ENCODE assay signal across 8 mouse cellular contexts in genomic region chr9:62438085-62438754, GRCm38 (mm10).
DNase-seq lines count a peak whose midpoint lies in the region; ATAC-seq lines count a peak whose summit lies in the region.

No protein-coding gene starts in this region.

- 73% methylated on average over 5 of the region's 5 CpGs for WGBS in hindbrain, embryonic 10.5 days
- 77% methylated on average over 5 of the region's 5 CpGs for WGBS in hindbrain, embryonic 11.5 days
- WGBS in forebrain, embryonic 16.5 days: 68% methylated on average over 5 of the region's 5 CpGs
- WGBS in midbrain, embryonic 15.5 days: 78% methylated on average over 5 of the region's 5 CpGs

- no peak for DNase-seq in hindbrain, embryonic 10.5 days (ENCODE audit: low spot score)
- DNase-seq in hindbrain, embryonic 11.5 days (ENCODE audit: low spot score): no peak
- DNase-seq in cerebellum, adult 8-10 months: peak; percentile 68
- DNase-seq in frontal cortex, postnatal 25 days (ENCODE audit: low spot score in 2 of 2): no peak
- no peak for DNase-seq in gastrocnemius, postnatal 25 days
- no peak for DNase-seq in right cerebral cortex, postnatal 14 days

- no peaks in the 10 kb centered on the region for H3K27me3 ChIP-seq in hindbrain, embryonic 10.5 days (ENCODE audit: insufficient read depth, poor library complexity, severe bottlenecking)
- no peaks in the 10 kb centered on the region for H3K27me3 ChIP-seq in hindbrain, embryonic 11.5 days (ENCODE audit: control insufficient read depth, insufficient read depth, low read length)
- H3K27me3 ChIP-seq in forebrain, embryonic 16.5 days (replicated peaks; ENCODE audit: control insufficient read depth, insufficient read depth, low read length): no peaks in the 10 kb centered on the region
- no peaks in the 10 kb centered on the region for H3K27me3 ChIP-seq in midbrain, embryonic 15.5 days (replicated peaks)

- no peaks in the 10 kb centered on the region for H3K9me3 ChIP-seq in hindbrain, embryonic 10.5 days
- H3K9me3 ChIP-seq in hindbrain, embryonic 11.5 days (ENCODE audit: control insufficient read depth, low read length): no peaks in the 10 kb centered on the region
- H3K9me3 ChIP-seq in forebrain, embryonic 16.5 days (ENCODE audit: control insufficient read depth, low read length): no peaks in the 10 kb centered on the region
- no peaks in the 10 kb centered on the region for H3K9me3 ChIP-seq in midbrain, embryonic 15.5 days

- H3K9ac ChIP-seq in hindbrain, embryonic 11.5 days (ENCODE audit: low read depth, low read length): no peak overlapping the region
- H3K9ac ChIP-seq in forebrain, embryonic 16.5 days (replicated peaks; ENCODE audit: low read depth, low read length): 0 out of 2 replicates have a peak overlapping the region, but pooled peaks have one; percentile 1
- H3K9ac ChIP-seq in midbrain, embryonic 15.5 days: no peak overlapping the region

- H3K4me2 ChIP-seq in hindbrain, embryonic 11.5 days (replicated peaks; ENCODE audit: low read depth, low read length): no peak overlapping the region
- no peak overlapping the region for H3K4me2 ChIP-seq in forebrain, embryonic 16.5 days (ENCODE audit: low read length)
- H3K4me2 ChIP-seq in midbrain, embryonic 15.5 days: no peak overlapping the region

- H3K4me1 ChIP-seq in hindbrain, embryonic 10.5 days (replicated peaks): peaks cover 29% of the 10 kb centered on the region
- no peaks in the 10 kb centered on the region for H3K4me1 ChIP-seq in hindbrain, embryonic 11.5 days (replicated peaks; ENCODE audit: control insufficient read depth, insufficient read depth, low read length)
- H3K4me1 ChIP-seq in forebrain, embryonic 16.5 days (replicated peaks; ENCODE audit: control insufficient read depth, insufficient read depth, low read length): peaks cover 21% of the 10 kb centered on the region
- peaks cover 23% of the 10 kb centered on the region for H3K4me1 ChIP-seq in midbrain, embryonic 15.5 days

- H3K4me3 ChIP-seq in hindbrain, embryonic 10.5 days: no peak overlapping the region
- no peak overlapping the region for H3K4me3 ChIP-seq in hindbrain, embryonic 11.5 days (ENCODE audit: low read depth, low read length)
- H3K4me3 ChIP-seq in forebrain, embryonic 16.5 days (replicated peaks; ENCODE audit: low read length): no peak overlapping the region
- no peak overlapping the region for H3K4me3 ChIP-seq in midbrain, embryonic 15.5 days

- H3K27ac ChIP-seq in hindbrain, embryonic 10.5 days: peak overlapping the region; percentile 69
- no peak overlapping the region for H3K27ac ChIP-seq in hindbrain, embryonic 11.5 days (ENCODE audit: low read depth, low read length)
- peak overlapping the region; percentile 70 for H3K27ac ChIP-seq in forebrain, embryonic 16.5 days (ENCODE audit: low read length)
- H3K27ac ChIP-seq in midbrain, embryonic 15.5 days: peak overlapping the region; percentile 74

- H3K36me3 ChIP-seq in hindbrain, embryonic 10.5 days: 0 out of 2 replicates have a peak, but pooled peaks cover 2% of the 10 kb centered on the region
- H3K36me3 ChIP-seq in hindbrain, embryonic 11.5 days (ENCODE audit: control insufficient read depth, insufficient read depth, low read length): no peaks in the 10 kb centered on the region
- no peaks in the 10 kb centered on the region for H3K36me3 ChIP-seq in forebrain, embryonic 16.5 days (ENCODE audit: control insufficient read depth, insufficient read depth)
- no peaks in the 10 kb centered on the region for H3K36me3 ChIP-seq in midbrain, embryonic 15.5 days (replicated peaks)

- ATAC-seq in hindbrain, embryonic 11.5 days (ENCODE audit: low FRiP score): no peak
- ATAC-seq in forebrain, embryonic 16.5 days: peak; percentile 41
- ATAC-seq in midbrain, embryonic 15.5 days (replicated peaks): no peak
